Mouse (Mus musculus) spleen, adult 12 weeks (tissue): ENCODE measurements around the gene Cracr2a.
"Not testable (repeated sequence)": the region's sequence is repeated elsewhere in the genome, so short reads cannot be mapped to it uniquely, and the experiment has no call there.

Source experiments
- DNase-seq: peaks from one replicate; pipeline ENCODE4 v3.0.0; 2022; ENCODE audit warnings: low spot score

Gene Cracr2a

GRCm38 (mm10) chr6:127561231-127562020, at the start of gene Cracr2a:
Cracr2a (plus strand) TSS chr6:127561338.
- peak; percentile 72 for DNase-seq

- not testable (repeated sequence) for DNase-seq
These were observed 47.4 kb upstream of the Cracr2a start for GRCm38 (mm10) chr6:127513776-127514175.

- no peak for DNase-seq
These were observed 40.0 kb upstream of the Cracr2a start for GRCm38 (mm10) chr6:127521176-127521575.

- no peak for DNase-seq
These were observed 38.8 kb upstream of the Cracr2a start for GRCm38 (mm10) chr6:127522326-127522725.

GRCm38 (mm10) chr6:127524442-127524841, 36.7 kb upstream of the Cracr2a start:
- DNase-seq: peak; percentile 58

GRCm38 (mm10) chr6:127528625-127529024, 32.5 kb upstream of the Cracr2a start:
- DNase-seq: no peak

GRCm38 (mm10) chr6:127529451-127529850, 31.7 kb upstream of the Cracr2a start:
- DNase-seq: peak; percentile 68

- no peak for DNase-seq
These were observed 30.9 kb upstream of the Cracr2a start for GRCm38 (mm10) chr6:127530206-127530605.

GRCm38 (mm10) chr6:127531412-127532205, 29.5 kb upstream of the Cracr2a start:
- DNase-seq: no peak

- DNase-seq: peak; percentile 25
These were observed 28.8 kb upstream of the Cracr2a start for GRCm38 (mm10) chr6:127532304-127532703.

- DNase-seq: no peak
These were observed 27.4 kb upstream of the Cracr2a start for GRCm38 (mm10) chr6:127533766-127534165.

GRCm38 (mm10) chr6:127537035-127537434, 24.1 kb upstream of the Cracr2a start:
- DNase-seq: no peak

- DNase-seq: no peak
These were observed 23.0 kb upstream of the Cracr2a start for GRCm38 (mm10) chr6:127538118-127538517.

GRCm38 (mm10) chr6:127539226-127539625, 21.9 kb upstream of the Cracr2a start:
- DNase-seq: no peak

GRCm38 (mm10) chr6:127539659-127540058, 21.5 kb upstream of the Cracr2a start:
- no peak for DNase-seq

- DNase-seq: no peak
These were observed 20.6 kb upstream of the Cracr2a start for GRCm38 (mm10) chr6:127540517-127540916.

- no peak for DNase-seq
These were observed 19.3 kb upstream of the Cracr2a start for GRCm38 (mm10) chr6:127541617-127542374.

- no peak for DNase-seq
These were observed 14.5 kb upstream of the Cracr2a start for GRCm38 (mm10) chr6:127546676-127547075.

- DNase-seq: no peak
These were observed 8.2 kb upstream of the Cracr2a start for GRCm38 (mm10) chr6:127552940-127553339.

GRCm38 (mm10) chr6:127555553-127555952, 5.6 kb upstream of the Cracr2a start:
- no peak for DNase-seq

- no peak for DNase-seq
These were observed 287 bp upstream of the Cracr2a start for GRCm38 (mm10) chr6:127560872-127561230.

- no peak for DNase-seq
These were observed 2.4 kb downstream of the Cracr2a start for GRCm38 (mm10) chr6:127563511-127563910.
